8 mouse cellular contexts compared by ENCODE assay signal in genomic region chr10:18021576-18022311, GRCm38 (mm10). TPM values are rescaled to one million over a fixed set of nuclear protein-coding genes. Genes with fewer than 3 reads are reported as not detected.
DNase-seq lines count a peak whose midpoint lies in the region; ATAC-seq and TF ChIP-seq lines count a peak whose summit lies in the region.

No protein-coding gene starts in this region.

- no peaks in the 10 kb centered on the region for H3K9me3 ChIP-seq in limb, embryonic 11.5 days (ENCODE audit: control insufficient read depth, low read length)
- no peaks in the 10 kb centered on the region for H3K9me3 ChIP-seq in neural tube, embryonic 14.5 days (ENCODE audit: control insufficient read depth, low read length)

- no peaks in the 10 kb centered on the region for H3K4me1 ChIP-seq in limb, embryonic 11.5 days (ENCODE audit: control insufficient read depth, insufficient read depth, low read length)
- H3K4me1 ChIP-seq in neural tube, embryonic 14.5 days (ENCODE audit: control insufficient read depth, insufficient read depth, low read length), result 0 out of 2 replicates have a peak, but pooled peaks cover 3% of the 10 kb centered on the region

- DNase-seq in gastrocnemius, adult 2 months, result peak; percentile 22
- DNase-seq in gastrocnemius, adult 18-20 months (ENCODE audit: low spot score), result no peak
- DNase-seq in limb, embryonic 11.5 days (ENCODE audit: low spot score), result peak; percentile 23
- DNase-seq in frontal cortex, postnatal 25 days (ENCODE audit: low spot score in 2 of 2), result no peak
- no peak for DNase-seq in gastrocnemius, postnatal 25 days

- TF ChIP-seq CTCF in gastrocnemius, adult 2 months (IDR thresholded peaks at IDR 0.05), result no peak

- no peaks in the 10 kb centered on the region for H3K27me3 ChIP-seq in limb, embryonic 11.5 days (ENCODE audit: control insufficient read depth, insufficient read depth, low read length)
- H3K27me3 ChIP-seq in neural tube, embryonic 14.5 days (ENCODE audit: control insufficient read depth, insufficient read depth, low read length), result no peaks in the 10 kb centered on the region

- H3K36me3 ChIP-seq in limb, embryonic 11.5 days (ENCODE audit: control insufficient read depth, insufficient read depth, low read length), result peaks cover 4% of the 10 kb centered on the region; the same call in 1 of the 2 replicates
- no peaks in the 10 kb centered on the region for H3K36me3 ChIP-seq in neural tube, embryonic 14.5 days (ENCODE audit: control insufficient read depth, insufficient read depth, low read length)

- H3K27ac ChIP-seq in gastrocnemius, adult 2 months, result peak overlapping the region; percentile 86
- peak overlapping the region; percentile 91; the same call in 1 of the 2 replicates for H3K27ac ChIP-seq in limb, embryonic 11.5 days (replicated peaks; ENCODE audit: low read depth, low read length)
- peak overlapping the region; percentile 93 for H3K27ac ChIP-seq in neural tube, embryonic 14.5 days (ENCODE audit: low read depth, low read length)

- H3K9ac ChIP-seq in limb, embryonic 11.5 days (ENCODE audit: low read length), result peak overlapping the region; percentile 91
- peak overlapping the region; percentile 74 for H3K9ac ChIP-seq in neural tube, embryonic 14.5 days (replicated peaks; ENCODE audit: low read depth, low read length)

- intact Hi-C loops in gastrocnemius, adult 2 months (cut with DNase I), result loop anchor here (5.0 kb wide), 1 partner anchor 69 kb away; no protein-coding TSS in a partner anchor

- 45% methylated on average over 14 of the region's 14 CpGs for WGBS in limb, embryonic 11.5 days
- WGBS in neural tube, embryonic 14.5 days, result 29% methylated on average over 14 of the region's 14 CpGs

- H3K4me3 ChIP-seq in gastrocnemius, adult 2 months, result peak overlapping the region; percentile 79
- H3K4me3 ChIP-seq in limb, embryonic 11.5 days (ENCODE audit: low read depth, low read length), result peak overlapping the region; percentile 63
- H3K4me3 ChIP-seq in neural tube, embryonic 14.5 days (ENCODE audit: low read depth, low read length), result peak overlapping the region; percentile 69

- ATAC-seq in CD4-positive, CD25-positive, alpha-beta regulatory T cell, adult 4 months, result peak; percentile 2
- peak; percentile 53; the same call in 1 of the 2 replicates for ATAC-seq in erythroblast, adult 5-6 weeks (replicated peaks; ENCODE audit: low FRiP score, poor library complexity, severe bottlenecking)
- no peak for ATAC-seq in limb, embryonic 11.5 days (ENCODE audit: insufficient number of reproducible peaks, low FRiP score, low TSS enrichment, low read depth)
- ATAC-seq in neural tube, embryonic 14.5 days (ENCODE audit: low read depth), result peak; percentile 36

- H3K4me2 ChIP-seq in limb, embryonic 11.5 days (ENCODE audit: low read depth, severe bottlenecking), result peak overlapping the region; percentile 58
- peak overlapping the region; percentile 70 for H3K4me2 ChIP-seq in neural tube, embryonic 14.5 days (ENCODE audit: low read depth, low read length)

RNA-seq across cellular contexts. Expression of gene Abracl, which starts 1.3 kb away (rescaled TPM):
- 1 to 10 TPM; 2.1 to 3.2 TPM for total RNA-seq in gastrocnemius, adult 2 months (2021)
- total RNA-seq in gastrocnemius, adult 18-20 months (2021), result 1 to 10 TPM; 1.9 to 2.7 TPM
- polyA plus RNA-seq in CD4-positive, CD25-positive, alpha-beta regulatory T cell, adult 4 months (2017; shearing (Covaris generic)), result 100 to 1,000 TPM; 346 to 495 TPM
- total RNA-seq in erythroblast, adult 5-6 weeks (2015; ENCODE audit: low replicate concordance), result 51.4 and 73.2 TPM in 2 replicates
- 48.9 and 55.5 TPM in 2 replicates for total RNA-seq in erythroblast, adult 5-6 weeks (2017; ENCODE audit: low replicate concordance)
- 180 and 198 TPM in 2 replicates for polyA plus RNA-seq in limb, embryonic 11.5 days (2014; fragmentation: Nextera tagmentation; extraction: Ambion mirVana)
- polyA plus RNA-seq in neural tube, embryonic 14.5 days (2014; fragmentation: Nextera tagmentation; extraction: Ambion mirVana), result 62.4 and 74.9 TPM in 2 replicates
- total RNA-seq in gastrocnemius, postnatal 25 days (2021), result 1 to 10 TPM; 6.3 to 7.8 TPM

RNA-seq across cellular contexts. Expression of gene Reps1, which starts 33.9 kb away (rescaled TPM):
- total RNA-seq in gastrocnemius, adult 2 months (2021), result 10 to 100 TPM; 22.8 to 25.3 TPM
- 10 to 100 TPM; 24.0 to 27.8 TPM for total RNA-seq in gastrocnemius, adult 18-20 months (2021)
- polyA plus RNA-seq in CD4-positive, CD25-positive, alpha-beta regulatory T cell, adult 4 months (2017; shearing (Covaris generic)), result 10 to 100 TPM; 34.9 to 39.9 TPM
- total RNA-seq in erythroblast, adult 5-6 weeks (2015; ENCODE audit: low replicate concordance), result 23.6 and 27.5 TPM in 2 replicates
- total RNA-seq in erythroblast, adult 5-6 weeks (2017; ENCODE audit: low replicate concordance), result 7.2 and 14.7 TPM in 2 replicates
- 31.1 and 36.9 TPM in 2 replicates for polyA plus RNA-seq in limb, embryonic 11.5 days (2014; fragmentation: Nextera tagmentation; extraction: Ambion mirVana)
- polyA plus RNA-seq in neural tube, embryonic 14.5 days (2014; fragmentation: Nextera tagmentation; extraction: Ambion mirVana), result 24.7 and 27.0 TPM in 2 replicates
- 10 to 100 TPM; 19.7 to 23.8 TPM for total RNA-seq in gastrocnemius, postnatal 25 days (2021)

Comparison
In these comparisons a context has a peak if more than half of its experiments do, and no peak if none do; other contexts are left out.
1. DNase-seq: peak in gastrocnemius, adult 2 months (single experiment) and limb, embryonic 11.5 days (single experiment); none in gastrocnemius, adult 18-20 months (single experiment), frontal cortex, postnatal 25 days (0 of 2) and gastrocnemius, postnatal 25 days (single experiment).
2. RNA of gene Abracl, which starts 1.3 kb away (total RNA-seq): 48.9 to 73.2 TPM in erythroblast, adult 5-6 weeks; 6.3 to 7.8 TPM in gastrocnemius, postnatal 25 days, 2.1 to 3.2 TPM in gastrocnemius, adult 2 months and 1.9 to 2.7 TPM in gastrocnemius, adult 18-20 months; every median in the first group is over 4 times any median in the second.
3. Peak in every context shown above with its lines, with median percentiles within 50 percentile points of each other: H3K27ac ChIP-seq and H3K4me3 ChIP-seq.